Mouse (Mus musculus) splenic B cell, adult 2 months (primary cell): ENCODE results near the gene Usp45.

ENCODE experiments used
- DNase-seq: peaks from one replicate; pipeline ENCODE4 v3.0.0-alpha.2; 2011; ENCODE audit warnings: low read depth, low spot score
- H3K27me3 ChIP-seq: 2 replicates; pipeline ENCODE4 v1.6.1; 2012; ENCODE audit warnings: mild to moderate bottlenecking, low read length, moderate library complexity, mixed read lengths; ENCODE audit not compliant: control insufficient read depth, poor library complexity, insufficient read depth, severe bottlenecking
- H3K36me3 ChIP-seq: 2 replicates; pipeline ENCODE4 v1.6.1; 2012; ENCODE audit warnings: mild to moderate bottlenecking, low read length, moderate library complexity, mixed read lengths; ENCODE audit not compliant: control insufficient read depth, poor library complexity, insufficient read depth, severe bottlenecking

The Usp45 gene

DNA sequence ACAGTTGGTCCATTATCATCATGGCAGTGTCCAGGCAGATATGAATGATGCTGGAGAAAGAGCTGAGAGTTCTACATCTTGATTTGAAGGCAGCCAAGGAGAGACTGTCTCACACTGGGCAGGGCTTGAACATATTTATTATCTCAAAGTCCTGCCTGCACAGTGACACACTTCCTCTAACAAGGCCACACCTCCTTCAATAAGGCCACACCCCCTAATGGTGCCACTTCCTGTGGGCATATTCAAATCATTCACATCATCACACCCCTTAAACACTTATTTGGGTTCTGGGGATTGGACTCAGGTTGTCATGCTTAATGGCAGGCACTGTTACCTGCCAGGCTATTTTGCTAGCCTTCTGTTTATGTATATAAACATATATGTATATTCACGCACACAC, 5.3 kb downstream of the Usp45 start:
- H3K27me3 ChIP-seq, result no peaks in the 10 kb centered on the region
- DNase-seq, result peak; percentile 43
- no peaks in the 10 kb centered on the region for H3K36me3 ChIP-seq

DNA sequence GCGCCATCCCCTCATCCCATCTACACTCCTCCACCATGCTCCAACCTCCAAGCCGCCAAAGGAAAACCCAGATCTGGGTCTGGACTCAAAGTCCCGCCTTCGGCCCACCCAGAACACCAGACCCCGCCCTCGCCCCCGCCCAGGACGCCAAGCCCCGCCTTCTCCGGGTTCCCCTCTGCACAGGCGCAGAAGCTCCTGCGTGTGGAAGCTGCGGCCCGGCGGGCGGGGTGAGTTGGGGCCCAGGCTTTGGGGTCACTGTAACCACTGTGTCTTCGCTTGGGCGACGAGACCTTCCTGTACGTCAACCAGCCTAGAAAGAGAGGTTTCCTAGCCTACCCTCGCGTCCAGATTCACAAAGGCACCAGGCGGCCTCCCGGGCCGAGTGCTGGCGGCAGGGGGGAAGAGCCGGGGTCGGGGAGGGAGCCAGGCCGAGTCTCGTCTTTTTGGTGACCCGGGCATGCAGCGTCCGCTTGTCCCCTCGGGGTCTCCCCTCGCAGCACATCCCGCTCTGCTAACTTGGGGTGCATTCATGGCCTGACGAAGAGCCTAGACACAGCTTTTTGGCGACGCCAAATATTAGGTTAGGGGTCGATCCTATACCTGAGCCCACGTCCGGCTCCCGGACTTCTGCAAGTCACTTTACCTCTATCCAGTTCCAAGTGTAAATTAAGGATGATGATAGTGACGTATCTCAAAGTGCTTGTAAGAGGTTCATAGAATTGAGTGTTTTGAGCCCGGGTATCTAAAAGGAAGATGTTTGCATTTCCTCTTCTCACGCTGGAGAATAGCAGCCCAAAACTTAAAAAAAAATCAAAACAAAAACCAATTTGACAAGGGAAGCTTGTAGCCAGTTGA, 9.4 kb downstream of the Usp45 start:
- Histone ChIP-seq H3K27me3 (no peaks in the 10 kb centered on the region), H3K36me3 (no peaks in the 10 kb centered on the region)
- DNase-seq, result peak; percentile 92

DNA sequence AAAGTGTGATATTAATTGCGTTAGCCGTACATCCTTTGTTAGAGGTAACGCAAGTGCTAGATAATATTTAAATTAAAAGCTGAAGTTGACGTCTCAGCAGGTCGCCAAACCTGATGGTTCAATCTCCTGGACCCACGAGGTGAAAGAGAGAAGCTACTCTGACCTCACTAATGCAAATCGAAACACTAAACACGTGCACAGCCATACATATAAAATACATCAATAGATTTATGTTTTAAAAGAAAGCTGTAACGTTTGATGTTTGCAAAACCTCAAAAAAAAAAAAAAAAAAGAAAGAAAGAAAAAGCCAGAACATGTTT, 9.9 kb downstream of the Usp45 start:
- no peaks in the 10 kb centered on the region for H3K27me3 ChIP-seq
- peak; percentile 75 for DNase-seq
- H3K36me3 ChIP-seq, result 0 out of 2 replicates have a peak, but pooled peaks cover under 1% of the 10 kb centered on the region

DNA sequence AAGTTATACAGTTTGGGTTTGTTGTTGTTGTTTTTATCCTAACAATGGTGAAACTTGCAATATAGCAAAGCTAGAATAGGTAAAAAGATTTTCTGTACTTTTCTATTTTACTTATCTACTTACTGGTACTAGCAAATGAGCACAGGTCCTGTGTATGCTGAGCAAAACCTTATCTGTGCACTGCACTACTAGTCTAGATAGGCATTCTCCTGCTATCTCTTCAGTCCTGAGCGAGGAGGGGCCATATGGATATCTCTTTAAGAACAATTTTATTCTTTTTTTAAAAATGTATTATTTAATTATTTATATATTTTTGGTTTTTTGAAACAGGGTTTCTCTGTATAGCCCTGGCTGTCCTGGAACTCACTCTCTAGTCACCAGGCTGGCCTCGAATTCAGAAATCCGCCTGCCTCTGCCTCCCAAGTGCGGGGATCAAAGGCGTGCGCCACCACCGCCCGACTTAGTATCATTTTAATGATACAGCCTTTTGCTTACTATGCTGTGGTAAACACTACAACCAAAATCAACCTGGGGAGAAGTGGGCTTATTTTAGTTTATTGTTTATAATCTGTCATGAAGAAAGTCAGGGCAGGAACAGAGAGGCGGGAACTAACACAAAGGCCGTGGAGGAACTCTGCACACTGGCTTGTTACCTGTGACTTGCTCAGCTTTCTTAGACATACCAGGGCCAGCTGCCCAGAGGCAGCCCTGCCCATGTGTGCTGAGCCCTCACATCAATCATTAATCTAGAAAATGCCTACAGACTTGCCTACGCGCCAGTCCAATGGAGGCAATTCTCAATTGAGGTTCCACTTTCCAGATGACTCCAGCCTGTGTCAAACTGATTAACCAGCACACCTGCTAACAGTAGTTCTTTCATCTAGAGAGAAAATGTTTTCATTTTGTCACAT, 14.1 kb downstream of the Usp45 start:
- Histone ChIP-seq H3K27me3 (no peaks in the 10 kb centered on the region), H3K36me3 (peaks cover 5% of the 10 kb centered on the region)
- no peak for DNase-seq

DNA sequence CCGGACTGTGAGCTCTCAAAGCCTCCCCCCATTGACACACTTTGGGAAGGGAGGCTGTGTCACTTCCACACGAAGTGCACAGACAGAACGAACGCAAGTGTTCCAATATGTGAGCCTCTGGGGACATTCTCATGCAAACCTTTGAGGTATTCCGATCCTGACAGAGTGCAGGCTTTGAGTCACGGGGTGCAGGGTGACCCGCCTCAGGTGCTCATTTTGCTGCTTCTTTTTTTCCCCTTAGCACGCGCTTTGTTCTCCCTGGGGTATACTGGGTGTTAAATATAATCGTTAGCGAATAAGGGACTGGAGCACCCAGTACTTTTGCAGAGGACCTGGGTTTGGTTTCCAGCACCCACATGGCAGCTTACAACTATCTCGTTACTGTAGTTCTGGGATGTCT, 19.3 kb downstream of the Usp45 start:
- Histone ChIP-seq H3K36me3 (peaks cover 8% of the 10 kb centered on the region), H3K27me3 (no peaks in the 10 kb centered on the region)
- no peak for DNase-seq

DNA sequence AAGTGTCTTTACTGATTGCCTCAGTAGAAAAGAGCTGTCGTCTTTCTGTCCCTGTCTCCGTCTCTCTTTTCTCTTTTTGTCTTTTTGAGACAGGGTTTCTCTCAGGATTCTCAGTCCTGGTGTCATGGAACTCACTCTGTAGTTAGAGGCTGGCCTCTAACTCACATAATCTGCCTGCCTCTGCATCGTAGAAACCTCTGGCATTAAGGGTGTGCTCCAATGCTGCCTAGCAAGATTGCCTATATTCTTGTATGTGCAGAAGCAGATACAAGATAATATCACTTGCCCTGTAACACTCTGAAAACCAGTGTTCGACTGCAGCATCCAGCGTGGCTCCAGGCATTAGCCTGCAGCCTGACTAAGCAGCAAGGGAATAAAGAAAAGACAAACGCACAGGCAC, 21.9 kb downstream of the Usp45 start:
- no peak for DNase-seq
- Histone ChIP-seq H3K27me3 (no peaks in the 10 kb centered on the region), H3K36me3 (peaks cover 7% of the 10 kb centered on the region)

DNA sequence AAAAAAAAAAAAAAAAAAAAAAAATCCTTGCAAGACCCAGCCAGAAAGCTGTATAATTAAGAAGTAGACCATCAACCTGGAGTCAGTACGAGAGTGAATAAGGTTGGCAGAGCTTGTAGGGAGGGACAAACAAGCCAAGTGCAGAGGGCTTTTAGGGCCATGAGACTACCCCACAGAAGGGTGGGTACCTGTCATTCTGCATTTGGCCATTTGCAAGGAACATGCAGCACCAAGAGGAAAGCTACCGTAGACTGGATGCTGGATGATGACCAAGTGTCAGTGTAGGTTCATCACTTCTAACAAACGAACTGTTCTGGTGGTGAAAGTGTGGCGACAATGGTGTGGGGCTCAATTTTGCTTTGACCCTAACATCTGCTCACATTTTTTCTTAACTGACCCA, 22.9 kb downstream of the Usp45 start:
- H3K36me3 ChIP-seq, result peaks cover 5% of the 10 kb centered on the region
- no peaks in the 10 kb centered on the region for H3K27me3 ChIP-seq

DNA sequence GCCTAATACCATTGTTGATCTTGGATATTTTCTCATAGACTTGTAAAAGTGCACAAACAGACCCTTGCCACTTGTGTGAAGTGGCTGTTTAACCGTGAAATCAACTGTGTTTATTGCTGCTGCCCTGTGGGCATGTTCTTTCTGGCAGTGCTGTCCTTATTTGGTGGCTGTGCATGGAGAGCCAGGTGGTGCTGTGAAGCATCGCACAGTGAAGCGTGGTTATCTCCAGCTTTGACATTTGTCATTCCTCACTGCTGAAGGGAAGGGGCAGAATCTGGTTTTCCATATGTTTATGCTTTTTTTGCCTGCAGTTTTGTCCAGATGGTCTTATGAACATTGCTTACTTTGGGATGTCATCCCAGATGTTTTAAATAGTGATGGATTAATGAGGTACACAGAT, 26.7 kb downstream of the Usp45 start:
- H3K36me3 ChIP-seq, result peaks cover 12% of the 10 kb centered on the region; the same call in 1 of the 2 replicates
- no peak for DNase-seq
- H3K27me3 ChIP-seq, result no peaks in the 10 kb centered on the region

More for the DNA sequence above, 22.9 kb downstream of the Usp45 start:
- DNase-seq, result no peak

DNA sequence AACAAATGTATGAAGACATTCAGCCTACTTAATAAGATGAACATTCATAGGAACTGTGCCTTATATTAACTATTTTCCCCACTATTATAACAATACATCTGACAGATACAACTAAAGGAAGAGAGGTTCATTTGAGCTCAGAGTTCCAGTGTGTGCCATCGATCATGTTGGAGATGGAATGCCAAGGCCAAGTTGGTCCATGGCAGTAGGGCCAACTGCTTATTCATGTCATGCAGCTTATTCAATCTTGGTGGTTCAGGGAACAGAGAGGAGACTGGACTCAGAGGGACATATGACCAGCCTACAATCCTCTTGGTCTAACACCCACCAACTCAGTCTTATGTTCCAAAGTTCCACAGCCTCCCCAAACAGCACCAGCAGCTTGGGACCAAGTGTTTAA, 34.1 kb downstream of the Usp45 start:
- DNase-seq, result no peak
- Histone ChIP-seq H3K27me3 (no peaks in the 10 kb centered on the region), H3K36me3 (peaks cover 23% of the 10 kb centered on the region)

DNA sequence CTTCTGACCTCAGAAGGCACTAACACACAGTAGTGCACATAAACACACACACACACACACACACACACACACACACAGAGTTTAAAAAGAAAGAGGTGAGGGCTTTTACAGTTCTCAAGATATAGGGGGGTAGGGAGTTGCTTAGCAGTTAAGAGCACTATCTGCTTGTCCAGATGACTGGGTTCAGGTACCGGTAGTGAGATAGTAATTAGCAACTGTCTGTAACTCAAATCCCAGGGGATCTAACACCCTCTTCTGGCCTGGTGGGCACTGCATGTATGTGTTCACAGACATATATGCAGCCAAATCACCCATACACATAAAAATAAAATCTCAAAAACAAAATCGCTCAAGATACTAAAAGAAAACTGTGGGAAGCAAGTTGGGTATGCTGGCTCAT, 34.7 kb downstream of the Usp45 start:
- Histone ChIP-seq H3K36me3 (peaks cover 20% of the 10 kb centered on the region), H3K27me3 (no peaks in the 10 kb centered on the region)
- DNase-seq, result no peak

DNA sequence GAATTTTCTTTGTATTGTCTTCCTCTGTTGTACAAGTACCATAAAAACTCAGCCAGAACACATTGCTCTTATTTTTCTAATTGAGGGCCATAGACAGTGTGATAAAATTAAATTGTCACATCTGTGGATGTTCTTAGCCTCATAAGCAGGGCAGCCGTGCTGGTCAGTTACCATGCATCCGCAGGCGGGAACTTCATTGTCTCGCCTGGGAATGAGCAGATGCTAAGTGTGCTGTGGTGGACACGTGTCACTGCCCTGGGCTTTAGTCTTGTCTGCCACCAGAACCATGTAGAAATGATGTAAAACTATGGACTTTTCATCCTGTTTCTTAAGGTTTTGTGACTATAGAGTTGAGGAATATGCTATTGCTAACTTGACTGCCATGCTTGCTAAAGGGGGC, 40.2 kb downstream of the Usp45 start:
- DNase-seq, result no peak
- Histone ChIP-seq H3K36me3 (peaks cover 10% of the 10 kb centered on the region), H3K27me3 (no peaks in the 10 kb centered on the region)

DNA sequence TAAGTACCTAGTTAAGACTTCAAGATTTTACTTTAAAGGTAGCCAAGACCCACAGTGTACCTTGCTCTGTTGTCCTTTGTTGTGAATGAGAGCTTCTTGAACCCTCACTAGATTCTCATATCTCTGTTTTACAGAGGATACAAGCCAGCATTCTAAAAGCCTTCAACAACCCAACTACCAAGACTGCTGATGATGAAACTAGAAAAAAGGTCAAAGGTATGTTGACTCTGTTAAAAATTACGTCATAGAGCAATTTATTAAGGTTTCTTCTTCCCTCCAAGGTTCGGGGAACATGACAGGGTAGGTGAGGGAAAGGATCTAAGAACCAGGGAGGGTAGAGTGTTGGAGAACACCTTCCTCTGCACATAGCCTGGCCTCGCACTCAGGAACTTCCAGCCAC, 43.7 kb downstream of the Usp45 start:
- peaks cover 2% of the 10 kb centered on the region; the same call in 1 of the 2 replicates for H3K36me3 ChIP-seq
- DNase-seq, result no peak
- H3K27me3 ChIP-seq, result no peaks in the 10 kb centered on the region

DNA sequence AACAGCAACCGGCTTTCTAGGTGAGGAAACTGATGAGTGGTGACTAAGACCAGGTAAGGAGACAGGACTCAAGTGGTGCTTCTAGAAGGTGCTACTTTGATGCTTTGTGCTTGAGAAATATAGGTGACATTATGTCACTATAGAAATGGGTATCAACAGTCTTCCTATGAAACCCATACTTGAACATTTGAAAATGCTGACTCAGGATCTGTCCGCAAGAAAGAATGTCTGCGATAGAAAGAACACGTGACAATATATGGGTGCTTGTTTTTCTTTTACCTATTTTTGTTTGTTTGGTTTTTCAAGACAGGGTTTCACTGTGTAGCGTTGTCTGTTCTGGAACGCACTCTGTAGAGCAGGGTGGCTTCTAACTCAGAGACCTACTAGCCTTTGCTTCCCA, 45.7 kb downstream of the Usp45 start:
- Histone ChIP-seq H3K27me3 (no peaks in the 10 kb centered on the region), H3K36me3 (peaks cover 2% of the 10 kb centered on the region; the same call in 1 of the 2 replicates)
- no peak for DNase-seq

DNA sequence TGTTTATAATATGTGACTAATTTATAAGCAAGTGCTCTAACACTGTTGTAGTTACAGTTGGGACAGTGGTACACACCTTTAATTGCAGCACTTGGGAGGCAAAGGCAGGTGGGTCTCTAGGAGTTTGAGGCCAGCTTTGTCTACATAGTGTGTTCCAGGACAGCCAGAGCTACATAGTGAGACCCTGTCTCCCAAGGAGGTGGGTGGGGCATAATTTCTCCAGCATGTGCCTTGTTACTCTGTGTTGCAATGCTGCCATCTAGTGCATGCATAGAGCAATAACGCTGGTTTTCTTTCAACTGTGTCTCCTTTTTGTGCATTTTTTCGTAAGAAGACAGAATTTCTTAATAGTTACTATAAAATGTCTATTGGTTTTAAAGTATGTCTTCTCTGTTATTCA, 47.1 kb downstream of the Usp45 start:
- DNase-seq, result peak; percentile 74
- peaks cover 2% of the 10 kb centered on the region; the same call in 1 of the 2 replicates for H3K36me3 ChIP-seq
- H3K27me3 ChIP-seq, result no peaks in the 10 kb centered on the region

DNA sequence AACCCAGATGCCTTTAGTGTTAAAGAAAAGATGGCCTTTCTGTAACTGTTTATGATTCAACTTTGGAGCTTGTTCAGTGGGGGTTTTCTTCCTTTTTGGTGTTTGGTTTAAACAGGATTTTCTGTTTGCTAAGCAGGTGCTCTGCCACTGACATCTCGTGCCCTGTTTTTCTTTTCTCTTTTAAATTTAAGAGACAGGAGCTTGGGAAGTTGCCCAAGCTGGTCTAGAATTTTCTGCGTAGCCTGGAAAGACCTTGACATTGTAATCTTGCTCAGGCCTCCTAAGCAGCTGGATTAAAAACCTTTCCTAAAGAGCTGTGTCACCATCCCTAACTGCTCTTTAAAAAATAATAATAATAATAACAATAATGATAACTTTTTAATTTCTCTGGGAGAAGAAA, 59.7 kb downstream of the Usp45 start:
- DNase-seq, result no peak
- Histone ChIP-seq H3K27me3 (no peaks in the 10 kb centered on the region), H3K36me3 (no peaks in the 10 kb centered on the region)
